Mouse (Mus musculus): ENCODE results near the gene Gm3880.
"Not testable (repeated sequence)": the region's sequence is repeated elsewhere in the genome, so short reads cannot be mapped to it uniquely, and the experiment has no call there.

- not testable (repeated sequence) for TF ChIP-seq CTCF (IDR thresholded peaks at IDR 0.05; ENCODE audit: extremely low read depth, insufficient read length, insufficient replicate concordance, low read depth, low read length); POLR2A (IDR thresholded peaks at IDR 0.05; ENCODE audit: low read depth, low read length)
Observed at GRCm38 (mm10) chrX:102684706-102685105, 2.1 kb downstream of the Gm3880 start.

Data from small intestine, adult 2 months (tissue).